Mouse (Mus musculus): ENCODE data around the gene BC049762.

DNA sequence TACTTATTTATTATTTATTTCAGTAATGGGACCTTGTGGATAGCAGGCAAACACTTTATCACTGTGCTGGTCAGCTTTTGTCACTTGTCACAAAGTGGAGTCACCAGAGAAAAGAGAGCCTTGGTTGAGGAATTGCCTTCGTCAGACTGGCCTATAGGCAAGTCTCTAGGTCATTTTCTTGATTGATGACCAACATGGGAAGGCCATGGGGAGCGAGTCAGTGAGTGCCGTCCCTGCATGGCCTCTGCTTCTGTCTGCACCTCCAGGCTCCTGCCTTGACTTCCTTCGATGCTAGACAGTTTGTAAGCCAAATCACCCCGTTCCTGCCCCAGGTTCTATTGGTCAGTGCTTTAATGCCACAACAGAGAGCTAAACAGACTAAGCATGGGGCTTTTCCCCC lies 39.5 kb upstream of the BC049762 start:
- TF ChIP-seq CTCF (IDR thresholded peaks at IDR 0.05; ENCODE audit: extremely low read depth, insufficient read length, insufficient replicate concordance, low read depth, low read length) (no peak), POLR2A (IDR thresholded peaks at IDR 0.05; ENCODE audit: low read depth, low read length) (no peak)

All from small intestine, adult 2 months (tissue).